Mouse (Mus musculus): ENCODE measurements around the gene Matn4. TPM values are rescaled to one million over a fixed set of nuclear protein-coding genes. Genes with fewer than 3 reads are reported as not detected.

Gene Matn4
- polyA plus RNA-seq, 1 experiment from 2014 or later = 58.2 TPM

DNA sequence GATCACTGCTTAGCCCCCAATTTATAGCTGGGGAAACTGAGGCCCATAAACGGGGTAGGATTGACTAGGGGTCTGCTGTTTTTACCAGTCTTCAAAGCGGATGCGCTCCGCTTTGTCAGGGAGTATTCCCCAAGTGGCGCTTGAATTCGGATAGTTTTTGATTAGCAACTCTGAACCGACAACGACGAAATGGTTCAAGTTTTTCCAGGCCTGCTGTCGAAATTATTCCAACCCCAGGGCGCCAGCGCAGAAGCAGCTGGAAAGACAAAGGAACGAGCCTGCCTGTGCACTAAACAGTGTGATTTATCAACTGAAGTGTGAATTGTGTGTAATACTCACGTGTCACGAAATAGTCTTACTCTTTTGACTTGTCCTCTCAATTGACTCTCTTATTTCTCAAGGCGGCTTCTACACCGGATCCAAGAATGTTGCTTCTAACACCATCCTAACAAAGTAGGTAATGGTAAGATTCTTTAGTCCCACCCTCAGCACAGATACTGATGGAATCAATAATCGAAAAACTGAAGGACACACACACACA lies 38.6 kb upstream of the Matn4 start, which contains the start of gene Sdc4:
Gene Sdc4 (minus strand): TSS at position 428 of the 541 bp plus-strand sequence.
- WGBS = 9% methylated on average over 18 of the region's 18 CpGs
- H3K27ac ChIP-seq (replicated peaks) = peak within 1 kb of the TSS; percentile 84
- no peaks in the 10 kb centered on the region for H3K36me3 ChIP-seq
- H3K9me3 ChIP-seq (replicated peaks) = no peaks in the 10 kb centered on the region
- peak within 1 kb of the TSS; percentile 63 for H3K4me3 ChIP-seq (replicated peaks)
- peak within 1 kb of the TSS; percentile 69 for H3K4me2 ChIP-seq (replicated peaks)
- ATAC-seq (ENCODE audit: insufficient number of reproducible peaks, low FRiP score, low TSS enrichment, low read depth) = no peak
- peaks cover 38% of the 10 kb centered on the region for H3K4me1 ChIP-seq
- H3K27me3 ChIP-seq = no peaks in the 10 kb centered on the region
- H3K9ac ChIP-seq = peak within 1 kb of the TSS; percentile 79

DNA sequence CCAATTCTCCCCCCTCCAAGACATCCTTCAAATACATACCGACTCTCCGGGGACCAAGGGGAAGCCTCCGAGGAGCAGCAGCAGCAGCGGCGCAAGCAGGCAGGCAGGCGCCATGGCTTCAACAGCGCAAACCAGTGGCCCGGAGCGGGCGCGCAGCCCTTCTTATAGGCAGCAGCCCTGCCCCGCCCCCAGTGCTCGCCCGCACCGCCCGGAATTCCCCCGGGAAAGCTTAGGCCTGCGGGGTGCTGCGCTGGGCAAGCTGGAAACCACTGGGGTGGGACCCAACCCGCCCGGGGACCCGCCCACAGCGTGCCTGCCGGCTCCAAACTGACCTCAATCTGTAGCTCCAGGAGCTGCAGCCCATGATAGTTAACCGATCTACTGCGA lies 38.1 kb upstream of the Matn4 start:
- H3K4me2 ChIP-seq (replicated peaks) = peak overlapping the region; percentile 69
- no peaks in the 10 kb centered on the region for H3K36me3 ChIP-seq
- peak overlapping the region; percentile 63 for H3K4me3 ChIP-seq (replicated peaks)
- H3K9ac ChIP-seq = peak overlapping the region; percentile 79
- peak; percentile 93 for ATAC-seq (ENCODE audit: insufficient number of reproducible peaks, low FRiP score, low TSS enrichment, low read depth)
- H3K4me1 ChIP-seq = peaks cover 43% of the 10 kb centered on the region
- H3K27me3 ChIP-seq = no peaks in the 10 kb centered on the region
- under 1% methylated on average over 26 of the region's 26 CpGs for WGBS
- peak overlapping the region; percentile 84 for H3K27ac ChIP-seq (replicated peaks)
- H3K9me3 ChIP-seq (replicated peaks) = no peaks in the 10 kb centered on the region

- peak overlapping the region; percentile 84 for H3K27ac ChIP-seq (replicated peaks)
- peak overlapping the region; percentile 69 for H3K4me2 ChIP-seq (replicated peaks)
- H3K9me3 ChIP-seq (replicated peaks) = no peaks in the 10 kb centered on the region
- H3K4me1 ChIP-seq = peaks cover 45% of the 10 kb centered on the region
- H3K36me3 ChIP-seq = no peaks in the 10 kb centered on the region
- peak overlapping the region; percentile 63 for H3K4me3 ChIP-seq (replicated peaks)
- no peaks in the 10 kb centered on the region for H3K27me3 ChIP-seq
- peak; percentile 63 for ATAC-seq (ENCODE audit: insufficient number of reproducible peaks, low FRiP score, low TSS enrichment, low read depth)
- peak overlapping the region; percentile 79 for H3K9ac ChIP-seq
- 2% methylated on average over 29 of the region's 29 CpGs for whole genome bisulfite sequencing
Measured at GRCm38 (mm10) chr2:164442315-164443050, 37.5 kb upstream of the Matn4 start.

DNA sequence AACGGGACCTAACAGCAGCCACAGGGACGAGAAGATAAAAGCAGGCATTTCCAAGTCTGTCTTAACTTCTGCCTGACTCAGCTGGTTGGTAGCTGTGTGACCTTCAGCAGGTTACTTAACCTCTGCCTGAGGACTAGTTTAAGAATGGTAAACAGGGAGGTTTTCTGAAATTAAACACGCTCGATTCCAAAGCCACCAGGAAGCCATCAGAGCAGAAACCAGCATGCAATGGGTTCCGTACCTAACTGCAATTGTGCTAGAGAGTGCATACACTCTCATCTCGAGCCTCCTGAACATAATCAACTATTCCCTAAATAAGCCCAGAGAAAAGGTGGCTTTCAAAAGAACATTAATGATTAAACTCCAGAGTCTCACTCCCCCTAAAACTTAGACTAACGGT lies 36.8 kb upstream of the Matn4 start:
- H3K4me2 ChIP-seq (replicated peaks) = peak overlapping the region; percentile 69
- 0 out of 2 replicates have a peak overlapping the region, but pooled peaks have one; percentile 84 for H3K27ac ChIP-seq (replicated peaks)
- H3K9ac ChIP-seq = peak overlapping the region; percentile 79
- H3K4me3 ChIP-seq (replicated peaks) = peak overlapping the region; percentile 63
- ATAC-seq (ENCODE audit: insufficient number of reproducible peaks, low FRiP score, low TSS enrichment, low read depth) = no peak
- H3K27me3 ChIP-seq = no peaks in the 10 kb centered on the region
- H3K9me3 ChIP-seq (replicated peaks) = no peaks in the 10 kb centered on the region
- peaks cover 52% of the 10 kb centered on the region for H3K4me1 ChIP-seq
- no peaks in the 10 kb centered on the region for H3K36me3 ChIP-seq
- WGBS = 21% methylated on average over 7 of the region's 7 CpGs

GRCm38 (mm10) chr2:164441155-164441554 lies 36.2 kb upstream of the Matn4 start:
- Histone ChIP-seq H3K36me3 (no peaks in the 10 kb centered on the region), H3K27me3 (no peaks in the 10 kb centered on the region), H3K4me3 (replicated peaks) (peak overlapping the region; percentile 63), H3K9ac (0 out of 2 replicates have a peak overlapping the region, but pooled peaks have one; percentile 21), H3K4me1 (peaks cover 58% of the 10 kb centered on the region), H3K27ac (replicated peaks) (peak overlapping the region; percentile 49), H3K4me2 (replicated peaks) (peak overlapping the region; percentile 69), H3K9me3 (replicated peaks) (no peaks in the 10 kb centered on the region)
- ATAC-seq (ENCODE audit: insufficient number of reproducible peaks, low FRiP score, low TSS enrichment, low read depth) = no peak
- WGBS = 28% methylated on average over 8 of the region's 8 CpGs

GRCm38 (mm10) chr2:164440314-164440713 lies 35.4 kb upstream of the Matn4 start:
- H3K4me2 ChIP-seq (replicated peaks) = peak overlapping the region; percentile 12; the same call in 1 of the 2 replicates
- 58% methylated on average over 5 of the region's 5 CpGs for WGBS

DNA sequence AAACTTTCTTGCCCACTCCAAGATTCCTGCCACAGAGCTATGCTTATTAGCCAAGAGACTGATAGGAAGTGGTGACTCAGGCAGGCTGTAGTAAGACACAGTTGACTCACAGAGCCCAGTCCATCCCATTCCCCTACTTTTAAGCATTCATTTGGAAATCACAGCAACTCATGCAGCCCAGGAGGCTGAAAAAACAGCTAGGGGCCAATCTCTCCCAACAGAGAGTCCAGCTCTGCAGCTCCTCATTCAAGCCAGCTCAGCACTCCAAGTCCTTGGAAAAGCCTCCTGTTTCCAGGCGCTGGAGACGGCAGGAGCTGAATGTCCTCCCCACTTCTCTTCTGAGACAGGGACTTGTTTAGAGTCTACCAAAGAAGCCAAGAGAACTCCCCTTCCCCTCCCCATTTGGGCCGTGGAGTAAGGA lies 34.1 kb upstream of the Matn4 start:
- H3K36me3 ChIP-seq = no peaks in the 10 kb centered on the region
- peaks cover 79% of the 10 kb centered on the region for H3K4me1 ChIP-seq
- WGBS = 61% methylated on average over 3 of the region's 3 CpGs
- no peak for ATAC-seq (ENCODE audit: insufficient number of reproducible peaks, low FRiP score, low TSS enrichment, low read depth)
- H3K4me3 ChIP-seq (replicated peaks) = no peak overlapping the region
- H3K27me3 ChIP-seq = no peaks in the 10 kb centered on the region
- no peak overlapping the region for H3K4me2 ChIP-seq (replicated peaks)
- no peak overlapping the region for H3K9ac ChIP-seq
- no peaks in the 10 kb centered on the region for H3K9me3 ChIP-seq (replicated peaks)
- 0 out of 2 replicates have a peak overlapping the region, but pooled peaks have one; percentile 23 for H3K27ac ChIP-seq (replicated peaks)

More at GRCm38 (mm10) chr2:164440314-164440713, 35.4 kb upstream of the Matn4 start:
- ATAC-seq (ENCODE audit: insufficient number of reproducible peaks, low FRiP score, low TSS enrichment, low read depth) = no peak
- Histone ChIP-seq H3K27me3 (no peaks in the 10 kb centered on the region), H3K9me3 (replicated peaks) (no peaks in the 10 kb centered on the region), H3K4me3 (replicated peaks) (peak overlapping the region; percentile 63; the same call in 1 of the 2 replicates), H3K36me3 (no peaks in the 10 kb centered on the region), H3K4me1 (peaks cover 66% of the 10 kb centered on the region), H3K9ac (no peak overlapping the region), H3K27ac (replicated peaks) (peak overlapping the region; percentile 49; the same call in 1 of the 2 replicates)

DNA sequence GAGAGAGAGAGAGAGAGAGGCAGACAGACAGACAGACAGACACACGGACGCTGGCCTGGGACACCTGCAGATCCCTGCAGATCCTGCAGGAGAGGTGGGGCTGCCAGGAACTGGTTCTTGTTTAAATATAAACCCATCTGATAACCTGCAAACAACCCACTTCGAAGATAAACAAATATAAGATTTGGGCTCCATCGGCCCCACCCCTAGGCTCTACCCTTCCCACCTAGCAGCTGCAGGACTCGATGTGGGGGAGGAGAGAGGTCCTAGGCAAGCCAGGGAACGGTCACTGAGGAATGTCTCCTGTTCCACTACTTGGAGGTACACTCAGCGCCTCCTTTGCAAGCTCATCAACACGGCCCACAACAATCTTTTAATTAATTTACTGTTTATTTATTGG lies 33.3 kb upstream of the Matn4 start:
- Histone ChIP-seq H3K4me1 (peaks cover 79% of the 10 kb centered on the region), H3K27me3 (no peaks in the 10 kb centered on the region), H3K4me3 (replicated peaks) (no peak overlapping the region), H3K9ac (no peak overlapping the region), H3K9me3 (replicated peaks) (no peaks in the 10 kb centered on the region), H3K4me2 (replicated peaks) (no peak overlapping the region), H3K36me3 (no peaks in the 10 kb centered on the region), H3K27ac (replicated peaks) (no peak overlapping the region)
- ATAC-seq (ENCODE audit: insufficient number of reproducible peaks, low FRiP score, low TSS enrichment, low read depth) = no peak
- WGBS = 58% methylated on average over 8 of the region's 8 CpGs

DNA sequence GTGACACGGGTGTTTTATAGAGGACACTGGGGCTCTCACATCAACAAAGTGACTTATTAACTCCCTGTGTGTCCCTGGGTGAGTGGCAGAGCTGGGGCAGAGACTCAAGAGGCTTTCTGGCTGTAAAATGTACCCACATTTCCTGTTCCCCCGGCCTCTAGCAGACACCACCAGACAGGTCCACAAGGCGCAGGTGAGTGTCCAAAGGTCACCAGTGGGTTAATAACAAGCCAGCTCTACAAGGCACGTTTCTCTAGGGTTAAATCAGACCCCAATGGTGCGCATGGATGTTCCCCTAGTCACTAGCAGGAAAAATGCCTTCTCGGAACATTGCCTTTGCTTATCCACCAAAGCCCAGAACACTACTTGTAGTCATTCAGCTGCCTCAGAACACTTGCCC lies 32.8 kb upstream of the Matn4 start:
- Histone ChIP-seq H3K9ac (no peak overlapping the region), H3K4me1 (peaks cover 84% of the 10 kb centered on the region), H3K27me3 (no peaks in the 10 kb centered on the region), H3K4me2 (replicated peaks) (no peak overlapping the region; the same call in 1 of the 2 replicates), H3K36me3 (no peaks in the 10 kb centered on the region), H3K27ac (replicated peaks) (peak overlapping the region; percentile 78; the same call in 1 of the 2 replicates), H3K9me3 (replicated peaks) (no peaks in the 10 kb centered on the region), H3K4me3 (replicated peaks) (no peak overlapping the region)
- whole genome bisulfite sequencing = 50% methylated on average over 6 of the region's 6 CpGs
- no peak for ATAC-seq (ENCODE audit: insufficient number of reproducible peaks, low FRiP score, low TSS enrichment, low read depth)

GRCm38 (mm10) chr2:164436961-164437360 lies 32.0 kb upstream of the Matn4 start:
- H3K27me3 ChIP-seq = no peaks in the 10 kb centered on the region
- H3K9ac ChIP-seq = no peak overlapping the region
- H3K4me2 ChIP-seq (replicated peaks) = 0 out of 2 replicates have a peak overlapping the region, but pooled peaks have one; percentile 10
- H3K4me3 ChIP-seq (replicated peaks) = no peak overlapping the region
- WGBS = 50% methylated on average over 3 of the region's 3 CpGs
- ATAC-seq (ENCODE audit: insufficient number of reproducible peaks, low FRiP score, low TSS enrichment, low read depth) = no peak; the same call in 1 of the 2 replicates
- H3K9me3 ChIP-seq (replicated peaks) = no peaks in the 10 kb centered on the region
- peaks cover 90% of the 10 kb centered on the region for H3K4me1 ChIP-seq
- H3K36me3 ChIP-seq = no peaks in the 10 kb centered on the region
- peak overlapping the region; percentile 78 for H3K27ac ChIP-seq (replicated peaks)

GRCm38 (mm10) chr2:164436215-164436913 lies 31.4 kb upstream of the Matn4 start:
- WGBS = 15% methylated on average over 8 of the region's 8 CpGs
- no peak for ATAC-seq (ENCODE audit: insufficient number of reproducible peaks, low FRiP score, low TSS enrichment, low read depth)
- Histone ChIP-seq H3K9me3 (replicated peaks) (no peaks in the 10 kb centered on the region), H3K27me3 (no peaks in the 10 kb centered on the region), H3K4me2 (replicated peaks) (0 out of 2 replicates have a peak overlapping the region, but pooled peaks have one; percentile 10), H3K4me1 (peaks cover 90% of the 10 kb centered on the region), H3K27ac (replicated peaks) (peak overlapping the region; percentile 78), H3K36me3 (no peaks in the 10 kb centered on the region), H3K9ac (no peak overlapping the region), H3K4me3 (replicated peaks) (no peak overlapping the region)

Measured in embryonic facial prominence, embryonic 15.5 days (tissue).